Mouse (Mus musculus): ENCODE measurements around the gene Sept5.

Sept5 gene

GRCm38 (mm10) chr16:18629390-18630231 is at the start of gene Sept5:
TSS of gene Sept5 (minus strand) at chr16:18629954.
- peak; percentile 51 for DNase-seq (ENCODE audit: low spot score)

GRCm38 (mm10) chr16:18679112-18679511 is 49.4 kb upstream of the Sept5 start:
- no peak for DNase-seq (ENCODE audit: low spot score)

- DNase-seq (ENCODE audit: low spot score) = peak; percentile 26
Measured at GRCm38 (mm10) chr16:18677746-18678679, 48.3 kb upstream of the Sept5 start.

GRCm38 (mm10) chr16:18673005-18673404 is 43.3 kb upstream of the Sept5 start:
- DNase-seq (ENCODE audit: low spot score) = no peak

- no peak for DNase-seq (ENCODE audit: low spot score)
Measured at GRCm38 (mm10) chr16:18672027-18672426, 42.3 kb upstream of the Sept5 start.

GRCm38 (mm10) chr16:18669914-18670313 is 40.2 kb upstream of the Sept5 start:
- no peak for DNase-seq (ENCODE audit: low spot score)

GRCm38 (mm10) chr16:18658597-18658996 is 28.8 kb upstream of the Sept5 start:
- DNase-seq (ENCODE audit: low spot score) = no peak

- DNase-seq (ENCODE audit: low spot score) = no peak
Measured at GRCm38 (mm10) chr16:18655372-18656098, 25.8 kb upstream of the Sept5 start.

- no peak for DNase-seq (ENCODE audit: low spot score)
Measured at GRCm38 (mm10) chr16:18653290-18654160, 23.8 kb upstream of the Sept5 start.

- no peak for DNase-seq (ENCODE audit: low spot score)
Measured at GRCm38 (mm10) chr16:18649126-18649525, 19.4 kb upstream of the Sept5 start.

GRCm38 (mm10) chr16:18645329-18645728 is 15.6 kb upstream of the Sept5 start:
- no peak for DNase-seq (ENCODE audit: low spot score)

GRCm38 (mm10) chr16:18644485-18644884 is 14.7 kb upstream of the Sept5 start:
- DNase-seq (ENCODE audit: low spot score) = no peak

- DNase-seq (ENCODE audit: low spot score) = no peak
Measured at GRCm38 (mm10) chr16:18643406-18643998, 13.7 kb upstream of the Sept5 start.

GRCm38 (mm10) chr16:18642897-18643296 is 13.1 kb upstream of the Sept5 start:
- no peak for DNase-seq (ENCODE audit: low spot score)

- no peak for DNase-seq (ENCODE audit: low spot score)
Measured at GRCm38 (mm10) chr16:18642291-18642690, 12.5 kb upstream of the Sept5 start.

- DNase-seq (ENCODE audit: low spot score) = no peak
Measured at GRCm38 (mm10) chr16:18639382-18639929, 9.7 kb upstream of the Sept5 start.

- DNase-seq (ENCODE audit: low spot score) = no peak
Measured at GRCm38 (mm10) chr16:18638396-18638795, 8.6 kb upstream of the Sept5 start.

- no peak for DNase-seq (ENCODE audit: low spot score)
Measured at GRCm38 (mm10) chr16:18636804-18637203, 7.0 kb upstream of the Sept5 start.

- no peak for DNase-seq (ENCODE audit: low spot score)
Measured at GRCm38 (mm10) chr16:18636401-18636800, 6.6 kb upstream of the Sept5 start.

GRCm38 (mm10) chr16:18633333-18633732 is 3.6 kb upstream of the Sept5 start:
- DNase-seq (ENCODE audit: low spot score) = no peak

Data from testis, postnatal 14 days (tissue).